Comparison of ENCODE assay signal across 9 mouse cellular contexts in genomic region chr5:131829248-131829647, GRCm38 (mm10).
DNase-seq lines count a peak whose midpoint lies in the region; ATAC-seq and TF ChIP-seq lines count a peak whose summit lies in the region.
"Had no signal": no experiment of that assay in that cellular context is flagged by ENCODE, and none has a peak within 500 bp of the region (broad histone marks: within the 10 kb centered on the region; RNA-seq: fewer than 3 reads in every experiment).

No protein-coding gene starts in this region.

- H3K4me3 ChIP-seq in intestine, embryonic 14.5 days (ENCODE audit: low read depth, low read length) = no peak overlapping the region
- H3K4me3 ChIP-seq in intestine, postnatal 0 days (ENCODE audit: low read depth, low read length) = no peak overlapping the region
- no peak overlapping the region for H3K4me3 ChIP-seq in heart, postnatal 0 days (ENCODE audit: low read depth, low read length)
- H3K4me3 ChIP-seq in hindbrain, embryonic 13.5 days = no peak overlapping the region
- H3K4me3 ChIP-seq: embryonic facial prominence, embryonic 12.5 days had no signal

- H3K9ac ChIP-seq in intestine, embryonic 14.5 days (ENCODE audit: low read length) = no peak overlapping the region
- no peak overlapping the region for H3K9ac ChIP-seq in intestine, postnatal 0 days (ENCODE audit: low read depth, low read length)
- no peak overlapping the region for H3K9ac ChIP-seq in heart, postnatal 0 days (replicated peaks; ENCODE audit: low read depth, low read length)
- H3K9ac ChIP-seq in hindbrain, embryonic 13.5 days = no peak overlapping the region
- H3K9ac ChIP-seq: embryonic facial prominence, embryonic 12.5 days had no signal

- TF ChIP-seq EP300 in heart, postnatal 0 days (IDR thresholded peaks at IDR 0.05; ENCODE audit: low read depth) = no peak

- no peak for TF ChIP-seq CTCF in intestine, postnatal 0 days (IDR thresholded peaks at IDR 0.05; ENCODE audit: low read depth)
- TF ChIP-seq CTCF in heart, postnatal 0 days (IDR thresholded peaks at IDR 0.05; ENCODE audit: low read depth) = no peak

- H3K4me1 ChIP-seq in intestine, embryonic 14.5 days (replicated peaks; ENCODE audit: control insufficient read depth, insufficient read depth, low read length) = no peaks in the 10 kb centered on the region; the same call in 1 of the 2 replicates
- H3K4me1 ChIP-seq in intestine, postnatal 0 days (replicated peaks; ENCODE audit: control insufficient read depth, insufficient read depth, low read length) = no peaks in the 10 kb centered on the region
- H3K4me1 ChIP-seq in heart, postnatal 0 days (ENCODE audit: control insufficient read depth, insufficient read depth) = no peaks in the 10 kb centered on the region
- H3K4me1 ChIP-seq in hindbrain, embryonic 13.5 days (replicated peaks) = peaks cover 48% of the 10 kb centered on the region

- no peak for DNase-seq in intestine, embryonic 14.5 days (ENCODE audit: low spot score)
- peak; percentile 83 for DNase-seq in adrenal gland, postnatal 14 days
- peak; percentile 21 for DNase-seq in heart, postnatal 0 days (ENCODE audit: low spot score)
- DNase-seq in right cerebral cortex, postnatal 4 days = no peak
- DNase-seq in cerebellum, postnatal 4 days (ENCODE audit: low spot score in 2 of 2) = no peak

- H3K27ac ChIP-seq in intestine, embryonic 14.5 days (ENCODE audit: low read depth) = no peak overlapping the region
- H3K27ac ChIP-seq in intestine, postnatal 0 days (ENCODE audit: low read depth, low read length) = no peak overlapping the region
- H3K27ac ChIP-seq in heart, postnatal 0 days (ENCODE audit: low read depth) = no peak overlapping the region
- no peak overlapping the region for H3K27ac ChIP-seq in hindbrain, embryonic 13.5 days
- H3K27ac ChIP-seq: embryonic facial prominence, embryonic 12.5 days had no signal

- H3K9me3 ChIP-seq in intestine, embryonic 14.5 days (ENCODE audit: control insufficient read depth, low read length) = no peaks in the 10 kb centered on the region
- no peaks in the 10 kb centered on the region for H3K9me3 ChIP-seq in intestine, postnatal 0 days (ENCODE audit: control insufficient read depth)
- no peaks in the 10 kb centered on the region for H3K9me3 ChIP-seq in heart, postnatal 0 days (replicated peaks; ENCODE audit: control insufficient read depth, low read length)
- no peaks in the 10 kb centered on the region for H3K9me3 ChIP-seq in hindbrain, embryonic 13.5 days
- H3K9me3 ChIP-seq: embryonic facial prominence, embryonic 12.5 days had no signal

- H3K4me2 ChIP-seq in intestine, embryonic 14.5 days (ENCODE audit: low read length) = no peak overlapping the region
- H3K4me2 ChIP-seq in intestine, postnatal 0 days (replicated peaks; ENCODE audit: low read depth) = no peak overlapping the region
- H3K4me2 ChIP-seq in heart, postnatal 0 days (ENCODE audit: low read depth, low read length) = no peak overlapping the region
- no peak overlapping the region for H3K4me2 ChIP-seq in hindbrain, embryonic 13.5 days
- H3K4me2 ChIP-seq: embryonic facial prominence, embryonic 12.5 days had no signal

- no peaks in the 10 kb centered on the region for H3K27me3 ChIP-seq in intestine, embryonic 14.5 days (replicated peaks; ENCODE audit: control insufficient read depth, insufficient read depth, low read length)
- no peaks in the 10 kb centered on the region for H3K27me3 ChIP-seq in intestine, postnatal 0 days (replicated peaks; ENCODE audit: control insufficient read depth, insufficient read depth, low read length)
- H3K27me3 ChIP-seq in heart, postnatal 0 days (ENCODE audit: control insufficient read depth, insufficient read depth, low read length) = no peaks in the 10 kb centered on the region
- H3K27me3 ChIP-seq in hindbrain, embryonic 13.5 days = peaks cover 3% of the 10 kb centered on the region; the same call in 1 of the 2 replicates
- H3K27me3 ChIP-seq: embryonic facial prominence, embryonic 12.5 days had no signal

- H3K36me3 ChIP-seq in intestine, embryonic 14.5 days (ENCODE audit: control insufficient read depth, insufficient read depth, low read length) = no peaks in the 10 kb centered on the region
- no peaks in the 10 kb centered on the region for H3K36me3 ChIP-seq in intestine, postnatal 0 days (ENCODE audit: control insufficient read depth, insufficient read depth)
- no peaks in the 10 kb centered on the region for H3K36me3 ChIP-seq in heart, postnatal 0 days (replicated peaks; ENCODE audit: control insufficient read depth, insufficient read depth, low read length)
- H3K36me3 ChIP-seq in hindbrain, embryonic 13.5 days = no peaks in the 10 kb centered on the region
- H3K36me3 ChIP-seq: embryonic facial prominence, embryonic 12.5 days had no signal

- peak; percentile 50; the same call in 1 of the 2 replicates for ATAC-seq in intestine, embryonic 14.5 days (replicated peaks; ENCODE audit: low FRiP score, low TSS enrichment, low read depth)
- ATAC-seq in intestine, postnatal 0 days = no peak
- ATAC-seq in heart, postnatal 0 days (ENCODE audit: insufficient read depth, low read depth) = peak; percentile 70; the same call in 1 of the 2 replicates
- ATAC-seq in megakaryocyte progenitor cell, adult 5-6 weeks (replicated peaks; ENCODE audit: poor library complexity) = peak; percentile 94
- no peak for ATAC-seq in hindbrain, embryonic 13.5 days (ENCODE audit: low FRiP score)

- WGBS in intestine, embryonic 14.5 days = 35% methylated on average over 3 of the region's 3 CpGs
- 50% methylated on average over 3 of the region's 3 CpGs for WGBS in intestine, postnatal 0 days
- 23% methylated on average over 3 of the region's 3 CpGs for WGBS in heart, postnatal 0 days
- WGBS in hindbrain, embryonic 13.5 days = 69% methylated on average over 3 of the region's 3 CpGs

Comparison
In these comparisons a context has a peak if more than half of its experiments do, and no peak if none do; other contexts are left out.
1. ATAC-seq: peak in intestine, embryonic 14.5 days (single experiment), heart, postnatal 0 days (single experiment) and megakaryocyte progenitor cell, adult 5-6 weeks (single experiment); none in intestine, postnatal 0 days (single experiment) and hindbrain, embryonic 13.5 days (single experiment).
2. DNase-seq: peak in adrenal gland, postnatal 14 days (single experiment) and heart, postnatal 0 days (single experiment); none in intestine, embryonic 14.5 days (single experiment), right cerebral cortex, postnatal 4 days (single experiment) and cerebellum, postnatal 4 days (0 of 2).